Mouse (Mus musculus) Patski (cell line): ENCODE measurements around the gene Ankrd23. TPM values are rescaled to one million over a fixed set of nuclear protein-coding genes. Genes with fewer than 3 reads are reported as not detected.
"Not testable (repeated sequence)": the region's sequence is repeated elsewhere in the genome, so short reads cannot be mapped to it uniquely, and the experiment has no call there.

Experiments used
- ATAC-seq: fragments of 100-300 bp; one replicate; pipeline ENCODE4 v1.8.0; 2021
- CTCF ChIA-PET: fragments of 350-600 bp; sonication (Branson Sonifier 250); formaldehyde crosslinking; loops from one replicate; lab custom pipeline; 2022; ENCODE audit warnings: inconsistent platforms; lab: Charles Lee
- POLR2A ChIA-PET: fragments of 350-600 bp; sonication (Branson Sonifier 250); formaldehyde crosslinking; loops from one replicate; lab custom pipeline; 2022; ENCODE audit warnings: antibody characterized with exemption, inconsistent platforms; lab: Charles Lee
- DNase-seq: peaks from one replicate; pipeline ENCODE4 v3.0.0-alpha.2; 2011; ENCODE audit warnings: low read depth, low spot score
- H3K27me3 ChIP-seq: fragments of 371-371 bp; one replicate; pipeline ENCODE4 v1.5.1; 2021
- CTCF ChIP-seq: fragments of 100-300 bp; IDR thresholded peaks from one replicate; pipeline ENCODE4 v1.5.1; 2021
- in situ Hi-C: fragments of 300-500 bp; cut with MboI; formaldehyde crosslinking; loops from 3 replicates; pipeline ENCODE4 v1.11.1; 2018; ENCODE audit warnings: low pct_unique_long_range_greater_than_20kb, mixed read lengths
- polyA plus RNA-seq: library from polyadenylated mRNA; unstranded; gene quantifications from one replicate; pipeline ENCODE4 v1.2.3, GENCODE M21; 2021

The Ankrd23 gene
- 8.2 TPM for polyA plus RNA-seq

- H3K27me3 ChIP-seq, in situ Hi-C loops, POLR2A ChIA-PET, ATAC-seq, CTCF ChIA-PET, DNase-seq: not testable (repeated sequence)
Observed at GRCm38 (mm10) chr1:36536783-36537182, at the start of gene Ankrd23. Gene Ankrd23, minus strand, starts transcription at chr1:36536883.

GRCm38 (mm10) chr1:36586288-36586687 lies 49.6 kb upstream of the Ankrd23 start:
- ATAC-seq, result no peak
- no peaks in the 10 kb centered on the region for H3K27me3 ChIP-seq
- ChIA-PET POLR2A (no interaction called here), CTCF (interaction anchor here (1.0 kb wide), 1 partner anchor 199 kb away, joined by 3 read pairs; no protein-coding TSS in a partner anchor)
- TF ChIP-seq CTCF, result no peak
- no peak for DNase-seq
- in situ Hi-C loops, result no loop called here

GRCm38 (mm10) chr1:36583408-36584116 lies 46.9 kb upstream of the Ankrd23 start:
- no peak for TF ChIP-seq CTCF
- ChIA-PET CTCF (interaction anchor here (0.7 kb wide), 1 partner anchor 15 kb away, joined by 3 read pairs; no protein-coding TSS in a partner anchor), POLR2A (no interaction called here)
- no peak for DNase-seq
- in situ Hi-C loops, result no loop called here
- ATAC-seq, result no peak
- H3K27me3 ChIP-seq, result no peaks in the 10 kb centered on the region

GRCm38 (mm10) chr1:36582211-36582610 lies 45.5 kb upstream of the Ankrd23 start:
- no peak for TF ChIP-seq CTCF
- ChIA-PET CTCF (no interaction called here), POLR2A (no interaction called here)
- no peaks in the 10 kb centered on the region for H3K27me3 ChIP-seq
- DNase-seq (no peak), ATAC-seq (no peak)
- in situ Hi-C loops, result no loop called here

GRCm38 (mm10) chr1:36581260-36581659 lies 44.6 kb upstream of the Ankrd23 start:
- no peak for DNase-seq
- H3K27me3 ChIP-seq, result no peaks in the 10 kb centered on the region
- CTCF ChIA-PET, result no interaction called here
- ATAC-seq, result no peak
- TF ChIP-seq CTCF, result no peak
- in situ Hi-C loops, result no loop called here
- POLR2A ChIA-PET, result no interaction called here

- H3K27me3 ChIP-seq, result no peaks in the 10 kb centered on the region
- no peak for DNase-seq
- in situ Hi-C loops, result no loop called here
- ATAC-seq, result no peak
- TF ChIP-seq CTCF, result no peak
- POLR2A ChIA-PET, result no interaction called here
- CTCF ChIA-PET, result no interaction called here
Observed at GRCm38 (mm10) chr1:36580384-36581207, 43.9 kb upstream of the Ankrd23 start.

- in situ Hi-C loops, result no loop called here
- no peak for TF ChIP-seq CTCF
- DNase-seq, result no peak
- ChIA-PET POLR2A (no interaction called here), CTCF (no interaction called here)
- no peaks in the 10 kb centered on the region for H3K27me3 ChIP-seq
- no peak for ATAC-seq
Observed at GRCm38 (mm10) chr1:36579974-36580383, 43.3 kb upstream of the Ankrd23 start.

GRCm38 (mm10) chr1:36576991-36577675 lies 40.5 kb upstream of the Ankrd23 start:
- DNase-seq, result no peak
- in situ Hi-C loops, result no loop called here
- no peak for ATAC-seq
- H3K27me3 ChIP-seq, result no peaks in the 10 kb centered on the region
- TF ChIP-seq CTCF, result no peak
- ChIA-PET POLR2A (no interaction called here), CTCF (interaction anchor here (1.0 to 1.1 kb wide), 2 partner anchors 10 to 12 kb away, joined by 3 read pairs; no protein-coding TSS in a partner anchor)

GRCm38 (mm10) chr1:36575347-36575746 lies 38.7 kb upstream of the Ankrd23 start:
- no peak for ATAC-seq
- ChIA-PET POLR2A (interaction anchor here (0.7 to 1.1 kb wide), 2 partner anchors 13 to 18 kb away, joined by 3 to 4 read pairs; no protein-coding TSS in a partner anchor), CTCF (interaction anchor here (1.1 kb wide), 1 partner anchor 18 kb away, joined by 3 read pairs; no protein-coding TSS in a partner anchor)
- TF ChIP-seq CTCF, result no peak
- in situ Hi-C loops, result no loop called here
- no peaks in the 10 kb centered on the region for H3K27me3 ChIP-seq
- DNase-seq, result no peak

GRCm38 (mm10) chr1:36574196-36574955 lies 37.7 kb upstream of the Ankrd23 start:
- ATAC-seq (no peak), DNase-seq (no peak)
- no peaks in the 10 kb centered on the region for H3K27me3 ChIP-seq
- CTCF ChIA-PET, result no interaction called here
- in situ Hi-C loops, result no loop called here
- TF ChIP-seq CTCF, result no peak
- POLR2A ChIA-PET, result interaction anchor here (1.1 kb wide), 1 partner anchor 17 kb away, joined by 4 read pairs; no protein-coding TSS in a partner anchor
